Mouse (Mus musculus) neutrophil, adult 65 days (primary cell): ENCODE results near the gene Pp2d1. TPM values are rescaled to one million over a fixed set of nuclear protein-coding genes. Genes with fewer than 3 reads are reported as not detected.

ENCODE experiments used
- total RNA-seq: library from RNA; stranded (reverse); gene quantifications from 2 replicates; pipeline ENCODE4 v1.2.4, GENCODE M21; 2023

The Pp2d1 gene
- total RNA-seq = not detected in 2 replicates

GRCm38 (mm10) chr17:53539351-53539750 lies at the start of gene Pp2d1:
Gene Pp2d1 (minus strand): TSS chr17:53539451.

GRCm38 (mm10) chr17:53566161-53566918 lies 27.1 kb upstream of the Pp2d1 start, which contains the start of gene Kat2b:
Gene Kat2b (plus strand): TSS chr17:53566861.

GRCm38 (mm10) chr17:53478858-53479603 lies 60.2 kb downstream of the Pp2d1 start, which contains the start of gene Rab5a:
Gene Rab5a (plus strand): TSS chr17:53479234.

GRCm38 (mm10) chr17:53462603-53463495 lies 76.4 kb downstream of the Pp2d1 start, which contains the start of gene Efhb:
Gene Efhb (minus strand): TSS chr17:53463321.

Other genes with a start within 250 kb of the Pp2d1 start
- gene Efhb, start 76.1 kb downstream of the Pp2d1 start, total RNA-seq = not detected in 2 replicates
- 113 and 115 TPM in 2 replicates for gene Rab5a, start 60.2 kb downstream of the Pp2d1 start, total RNA-seq
- gene Kat2b, start 27.4 kb upstream of the Pp2d1 start, total RNA-seq = 46.3 and 65.7 TPM in 2 replicates
- gene Sgo1, start 149.9 kb upstream of the Pp2d1 start, total RNA-seq = 11.0 and 15.5 TPM in 2 replicates